Mouse (Mus musculus): ENCODE results near the gene Alyref2.

Gene Alyref2

GRCm38 (mm10) chr1:171501016-171501610 is 2.2 kb upstream of the Alyref2 start:
- DNase-seq (ENCODE audit: low spot score in 2 of 2), result no peak

GRCm38 (mm10) chr1:171501636-171502080 is 1.6 kb upstream of the Alyref2 start:
- DNase-seq (ENCODE audit: low spot score in 2 of 2), result no peak

- no peak for DNase-seq (ENCODE audit: low spot score in 2 of 2)
Measured at GRCm38 (mm10) chr1:171502388-171503249, 659 bp upstream of the Alyref2 start.

GRCm38 (mm10) chr1:171503592-171504291 is 464 bp downstream of the Alyref2 start:
- peak; percentile 21 to 39 for DNase-seq (ENCODE audit: low spot score in 2 of 2)

- no peak for DNase-seq (ENCODE audit: low spot score in 2 of 2)
Measured at GRCm38 (mm10) chr1:171504586-171504985, 1.3 kb downstream of the Alyref2 start.

- no peak for DNase-seq (ENCODE audit: low spot score in 2 of 2)
Measured at GRCm38 (mm10) chr1:171513234-171513633, 10.0 kb downstream of the Alyref2 start.

- DNase-seq (ENCODE audit: low spot score in 2 of 2), result no peak
Measured at GRCm38 (mm10) chr1:171513760-171514159, 10.5 kb downstream of the Alyref2 start.

GRCm38 (mm10) chr1:171515039-171515438 is 11.8 kb downstream of the Alyref2 start:
- no peak for DNase-seq (ENCODE audit: low spot score in 2 of 2)

- no peak for DNase-seq (ENCODE audit: low spot score in 2 of 2)
Measured at GRCm38 (mm10) chr1:171515557-171515956, 12.3 kb downstream of the Alyref2 start.

- no peak for DNase-seq (ENCODE audit: low spot score in 2 of 2)
Measured at GRCm38 (mm10) chr1:171531367-171531766, 28.1 kb downstream of the Alyref2 start.

GRCm38 (mm10) chr1:171532830-171533229 is 29.6 kb downstream of the Alyref2 start:
- DNase-seq (ENCODE audit: low spot score in 2 of 2), result no peak

GRCm38 (mm10) chr1:171534557-171534956 is 31.3 kb downstream of the Alyref2 start:
- DNase-seq (ENCODE audit: low spot score in 2 of 2), result no peak

GRCm38 (mm10) chr1:171535194-171535593 is 31.9 kb downstream of the Alyref2 start, which contains the start of gene Itln1:
Gene Itln1, minus strand, starts transcription at chr1:171535294.
- DNase-seq (ENCODE audit: low spot score in 2 of 2), result no peak

GRCm38 (mm10) chr1:171540694-171541093 is 37.4 kb downstream of the Alyref2 start:
- no peak for DNase-seq (ENCODE audit: low spot score in 2 of 2)

- no peak for DNase-seq (ENCODE audit: low spot score in 2 of 2)
Measured at GRCm38 (mm10) chr1:171551326-171551725, 48.0 kb downstream of the Alyref2 start.

- no peak for DNase-seq (ENCODE audit: low spot score in 2 of 2)
Measured at GRCm38 (mm10) chr1:171552230-171552629, 49.0 kb downstream of the Alyref2 start.

GRCm38 (mm10) chr1:171553359-171554341 is 50.4 kb downstream of the Alyref2 start:
- no peak for DNase-seq (ENCODE audit: low spot score in 2 of 2)
